Mouse (Mus musculus) Patski (cell line): ENCODE measurements around the gene Rcl1. TPM values are rescaled to one million over a fixed set of nuclear protein-coding genes. Genes with fewer than 3 reads are reported as not detected.

Experiments used
- ATAC-seq: fragments of 100-300 bp; one replicate; pipeline ENCODE4 v1.8.0; 2021
- CTCF ChIA-PET: fragments of 350-600 bp; sonication (Branson Sonifier 250); formaldehyde crosslinking; loops from one replicate; lab custom pipeline; 2022; ENCODE audit warnings: inconsistent platforms; lab: Charles Lee
- POLR2A ChIA-PET: fragments of 350-600 bp; sonication (Branson Sonifier 250); formaldehyde crosslinking; loops from one replicate; lab custom pipeline; 2022; ENCODE audit warnings: antibody characterized with exemption, inconsistent platforms; lab: Charles Lee
- DNase-seq: peaks from one replicate; pipeline ENCODE4 v3.0.0-alpha.2; 2011; ENCODE audit warnings: low read depth, low spot score
- H3K27me3 ChIP-seq: fragments of 371-371 bp; one replicate; pipeline ENCODE4 v1.5.1; 2021
- CTCF ChIP-seq: fragments of 100-300 bp; IDR thresholded peaks from one replicate; pipeline ENCODE4 v1.5.1; 2021
- in situ Hi-C: fragments of 300-500 bp; cut with MboI; formaldehyde crosslinking; loops from 3 replicates; pipeline ENCODE4 v1.11.1; 2018; ENCODE audit warnings: low pct_unique_long_range_greater_than_20kb, mixed read lengths
- polyA plus RNA-seq: library from polyadenylated mRNA; unstranded; gene quantifications from one replicate; pipeline ENCODE4 v1.2.3, GENCODE M21; 2021

Rcl1 gene
- polyA plus RNA-seq, 1 experiment from 2014 or later = 21.7 TPM

- no peak for ATAC-seq
- ChIA-PET POLR2A (no interaction called here), CTCF (interaction anchor here (1.5 kb wide), 1 partner anchor 9 kb away, joined by 3 read pairs; no protein-coding TSS in a partner anchor)
- TF ChIP-seq CTCF = no peak
- in situ Hi-C loops = no loop called here
- no peaks in the 10 kb centered on the region for H3K27me3 ChIP-seq
- no peak for DNase-seq
Measured at GRCm38 (mm10) chr19:29126347-29127015, 25.3 kb downstream of the Rcl1 start.

- ATAC-seq (no peak), DNase-seq (no peak)
- POLR2A ChIA-PET = no interaction called here
- CTCF ChIA-PET = interaction anchor here (1.5 kb wide), 1 partner anchor 8 kb away, joined by 3 read pairs; no protein-coding TSS in a partner anchor
- H3K27me3 ChIP-seq = no peaks in the 10 kb centered on the region
- in situ Hi-C loops = no loop called here
- no peak for TF ChIP-seq CTCF
Measured at GRCm38 (mm10) chr19:29127331-29127730, 26.2 kb downstream of the Rcl1 start.

- ATAC-seq (no peak), DNase-seq (no peak)
- ChIA-PET POLR2A (interaction anchor here (1.1 kb wide), 1 partner anchor 22 kb away, joined by 3 read pairs; no protein-coding TSS in a partner anchor), CTCF (interaction anchor here (0.9 kb wide), 1 partner anchor 12 kb away, joined by 3 read pairs; no protein-coding TSS in a partner anchor)
- in situ Hi-C loops = no loop called here
- H3K27me3 ChIP-seq = no peaks in the 10 kb centered on the region
- TF ChIP-seq CTCF = no peak
Measured at GRCm38 (mm10) chr19:29128217-29128616, 27.0 kb downstream of the Rcl1 start.

GRCm38 (mm10) chr19:29129551-29129950, 28.4 kb downstream of the Rcl1 start:
- POLR2A ChIA-PET = no interaction called here
- in situ Hi-C loops = no loop called here
- CTCF ChIA-PET = no interaction called here
- DNase-seq (no peak), ATAC-seq (no peak)
- no peaks in the 10 kb centered on the region for H3K27me3 ChIP-seq
- no peak for TF ChIP-seq CTCF

- DNase-seq (no peak), ATAC-seq (no peak)
- no peaks in the 10 kb centered on the region for H3K27me3 ChIP-seq
- POLR2A ChIA-PET = no interaction called here
- CTCF ChIA-PET = no interaction called here
- in situ Hi-C loops = no loop called here
- no peak for TF ChIP-seq CTCF
Measured at GRCm38 (mm10) chr19:29131171-29131570, 30.0 kb downstream of the Rcl1 start.

- in situ Hi-C loops = no loop called here
- ATAC-seq = no peak
- ChIA-PET POLR2A (no interaction called here), CTCF (interaction anchor here (0.9 to 1.2 kb wide), 2 partner anchors 10 to 136 kb away, joined by 3 read pairs; no protein-coding TSS in a partner anchor)
- no peak for DNase-seq
- no peaks in the 10 kb centered on the region for H3K27me3 ChIP-seq
- TF ChIP-seq CTCF = no peak
Measured at GRCm38 (mm10) chr19:29134293-29134692, 33.1 kb downstream of the Rcl1 start.

- ChIA-PET POLR2A (no interaction called here), CTCF (interaction anchor here (0.9 to 1.2 kb wide), 2 partner anchors 9 kb away, joined by 3 read pairs; no protein-coding TSS in a partner anchor)
- ATAC-seq (no peak), DNase-seq (no peak)
- H3K27me3 ChIP-seq = no peaks in the 10 kb centered on the region
- in situ Hi-C loops = no loop called here
- no peak for TF ChIP-seq CTCF
Measured at GRCm38 (mm10) chr19:29135172-29135736, 34.1 kb downstream of the Rcl1 start.

GRCm38 (mm10) chr19:29138546-29139270, 37.5 kb downstream of the Rcl1 start:
- POLR2A ChIA-PET = interaction anchor here (1.4 kb wide), 1 partner anchor 17 kb away, joined by 3 read pairs; no protein-coding TSS in a partner anchor
- CTCF ChIA-PET = interaction anchor here (1.1 to 1.7 kb wide), 3 partner anchors 11 to 134 kb away, joined by 3 to 4 read pairs (median 3); no protein-coding TSS in a partner anchor
- in situ Hi-C loops = no loop called here
- no peak for TF ChIP-seq CTCF
- ATAC-seq (no peak), DNase-seq (no peak)
- no peaks in the 10 kb centered on the region for H3K27me3 ChIP-seq

GRCm38 (mm10) chr19:29139699-29140456, 38.7 kb downstream of the Rcl1 start:
- CTCF ChIA-PET = interaction anchor here (1.0 to 1.7 kb wide), 4 partner anchors 11 to 133 kb away, joined by 3 read pairs; no protein-coding TSS in a partner anchor
- no peak for TF ChIP-seq CTCF
- ATAC-seq (no peak), DNase-seq (no peak)
- in situ Hi-C loops = loop anchor here (5.0 kb wide), 1 partner anchor 112 kb away; the partner anchor contains the start of gene Jak2
- POLR2A ChIA-PET = interaction anchor here (0.6 to 1.4 kb wide), 2 partner anchors 18 to 571 kb away, joined by 3 read pairs; no protein-coding TSS in a partner anchor
- no peaks in the 10 kb centered on the region for H3K27me3 ChIP-seq

- in situ Hi-C loops = loop anchor here (5.0 kb wide), 1 partner anchor 111 kb away; the partner anchor contains the start of gene Jak2
- DNase-seq (no peak), ATAC-seq (no peak)
- CTCF ChIA-PET = interaction anchor here (1.0 to 1.2 kb wide), 2 partner anchors 13 to 113 kb away, joined by 3 read pairs; no protein-coding TSS in a partner anchor
- H3K27me3 ChIP-seq = no peaks in the 10 kb centered on the region
- POLR2A ChIA-PET = interaction anchor here (0.6 kb wide), 1 partner anchor 47 kb away, joined by 3 read pairs; no protein-coding TSS in a partner anchor
- TF ChIP-seq CTCF = no peak
Measured at GRCm38 (mm10) chr19:29140933-29141332, 39.8 kb downstream of the Rcl1 start.
